Mouse (Mus musculus): ENCODE data around the gene Cpz. TPM values are rescaled to one million over a fixed set of nuclear protein-coding genes. Genes with fewer than 3 reads are reported as not detected.

The Cpz gene
- polyA plus RNA-seq, 1 experiment from 2014 or later, result 10.8 TPM

- no peak overlapping the region for H3K4me3 ChIP-seq (replicated peaks)
- no peak overlapping the region for H3K4me2 ChIP-seq
- H3K9me3 ChIP-seq, result no peaks in the 10 kb centered on the region
- no peak overlapping the region for H3K27ac ChIP-seq
- no peaks in the 10 kb centered on the region for H3K4me1 ChIP-seq
- no peak overlapping the region for H3K9ac ChIP-seq
- no peaks in the 10 kb centered on the region for H3K36me3 ChIP-seq
- H3K27me3 ChIP-seq (replicated peaks), result no peaks in the 10 kb centered on the region
- WGBS, result 77% methylated on average over 11 of the region's 11 CpGs
- ATAC-seq (ENCODE audit: insufficient read depth, low FRiP score, low read depth), result no peak
Measured at GRCm38 (mm10) chr5:35516781-35517180, 8.7 kb downstream of the Cpz start.

- no peak for ATAC-seq (ENCODE audit: insufficient read depth, low FRiP score, low read depth)
- Histone ChIP-seq H3K4me2 (no peak overlapping the region), H3K9me3 (no peaks in the 10 kb centered on the region), H3K36me3 (no peaks in the 10 kb centered on the region), H3K27ac (no peak overlapping the region), H3K27me3 (replicated peaks) (no peaks in the 10 kb centered on the region), H3K9ac (no peak overlapping the region), H3K4me3 (replicated peaks) (no peak overlapping the region), H3K4me1 (no peaks in the 10 kb centered on the region)
- WGBS, result 16% methylated on average over 5 of the region's 5 CpGs
Measured at GRCm38 (mm10) chr5:35510589-35510988, 14.9 kb downstream of the Cpz start.

GRCm38 (mm10) chr5:35505016-35505415 lies 20.5 kb downstream of the Cpz start:
- WGBS, result 46% methylated on average over 7 of the region's 7 CpGs
- no peak overlapping the region for H3K9ac ChIP-seq
- H3K9me3 ChIP-seq, result no peaks in the 10 kb centered on the region
- no peak overlapping the region for H3K4me2 ChIP-seq
- H3K36me3 ChIP-seq, result no peaks in the 10 kb centered on the region
- no peak overlapping the region for H3K27ac ChIP-seq
- no peak for ATAC-seq (ENCODE audit: insufficient read depth, low FRiP score, low read depth)
- H3K27me3 ChIP-seq (replicated peaks), result no peaks in the 10 kb centered on the region
- no peaks in the 10 kb centered on the region for H3K4me1 ChIP-seq
- no peak overlapping the region for H3K4me3 ChIP-seq (replicated peaks)

GRCm38 (mm10) chr5:35497344-35497743 lies 28.2 kb downstream of the Cpz start:
- H3K4me2 ChIP-seq, result no peak overlapping the region
- H3K4me1 ChIP-seq, result no peaks in the 10 kb centered on the region
- H3K36me3 ChIP-seq, result no peaks in the 10 kb centered on the region
- no peaks in the 10 kb centered on the region for H3K9me3 ChIP-seq
- 0 out of 2 replicates have a peak, but pooled peaks cover 3% of the 10 kb centered on the region for H3K27me3 ChIP-seq (replicated peaks)
- H3K9ac ChIP-seq, result no peak overlapping the region
- 38% methylated on average over 7 of the region's 7 CpGs for WGBS
- no peak overlapping the region for H3K27ac ChIP-seq
- no peak overlapping the region for H3K4me3 ChIP-seq (replicated peaks)
- ATAC-seq (ENCODE audit: insufficient read depth, low FRiP score, low read depth), result no peak

GRCm38 (mm10) chr5:35495989-35496388 lies 29.5 kb downstream of the Cpz start:
- Histone ChIP-seq H3K9me3 (no peaks in the 10 kb centered on the region), H3K27ac (no peak overlapping the region), H3K27me3 (replicated peaks) (0 out of 2 replicates have a peak, but pooled peaks cover 3% of the 10 kb centered on the region), H3K36me3 (no peaks in the 10 kb centered on the region), H3K4me2 (no peak overlapping the region), H3K4me1 (no peaks in the 10 kb centered on the region), H3K4me3 (replicated peaks) (no peak overlapping the region), H3K9ac (no peak overlapping the region)
- no peak for ATAC-seq (ENCODE audit: insufficient read depth, low FRiP score, low read depth)
- 25% methylated on average over 5 of the region's 5 CpGs for WGBS

- H3K27ac ChIP-seq, result no peak overlapping the region
- ATAC-seq (ENCODE audit: insufficient read depth, low FRiP score, low read depth), result no peak
- WGBS, result 33% methylated on average over 8 of the region's 8 CpGs
Measured at GRCm38 (mm10) chr5:35494773-35495390, 30.6 kb downstream of the Cpz start.

GRCm38 (mm10) chr5:35493770-35494169 lies 31.7 kb downstream of the Cpz start:
- WGBS, result 36% methylated on average over 12 of the region's 12 CpGs
- Histone ChIP-seq H3K4me2 (no peak overlapping the region), H3K9me3 (no peaks in the 10 kb centered on the region), H3K4me3 (replicated peaks) (no peak overlapping the region), H3K27ac (no peak overlapping the region), H3K36me3 (no peaks in the 10 kb centered on the region), H3K4me1 (no peaks in the 10 kb centered on the region), H3K27me3 (replicated peaks) (0 out of 2 replicates have a peak, but pooled peaks cover 3% of the 10 kb centered on the region), H3K9ac (no peak overlapping the region)
- ATAC-seq (ENCODE audit: insufficient read depth, low FRiP score, low read depth), result no peak

More at GRCm38 (mm10) chr5:35494773-35495390, 30.6 kb downstream of the Cpz start:
- Histone ChIP-seq H3K4me2 (no peak overlapping the region), H3K4me3 (replicated peaks) (no peak overlapping the region), H3K9me3 (no peaks in the 10 kb centered on the region), H3K9ac (no peak overlapping the region), H3K27me3 (replicated peaks) (0 out of 2 replicates have a peak, but pooled peaks cover 3% of the 10 kb centered on the region), H3K4me1 (no peaks in the 10 kb centered on the region), H3K36me3 (no peaks in the 10 kb centered on the region)

GRCm38 (mm10) chr5:35479521-35479920 lies 46.0 kb downstream of the Cpz start:
- Histone ChIP-seq H3K9ac (no peak overlapping the region), H3K27ac (no peak overlapping the region), H3K4me1 (no peaks in the 10 kb centered on the region), H3K27me3 (replicated peaks) (no peaks in the 10 kb centered on the region), H3K36me3 (no peaks in the 10 kb centered on the region), H3K4me3 (replicated peaks) (no peak overlapping the region), H3K4me2 (no peak overlapping the region), H3K9me3 (no peaks in the 10 kb centered on the region)
- 30% methylated on average over 4 of the region's 4 CpGs for WGBS
- no peak for ATAC-seq (ENCODE audit: insufficient read depth, low FRiP score, low read depth)

- H3K27me3 ChIP-seq (replicated peaks), result 0 out of 2 replicates have a peak, but pooled peaks cover 3% of the 10 kb centered on the region
- no peaks in the 10 kb centered on the region for H3K4me1 ChIP-seq
- H3K27ac ChIP-seq, result no peak overlapping the region
- H3K9ac ChIP-seq, result no peak overlapping the region
- no peak overlapping the region for H3K4me3 ChIP-seq (replicated peaks)
- no peak overlapping the region for H3K4me2 ChIP-seq
- H3K36me3 ChIP-seq, result no peaks in the 10 kb centered on the region
- WGBS, result 42% methylated on average over 6 of the region's 6 CpGs
- ATAC-seq (ENCODE audit: insufficient read depth, low FRiP score, low read depth), result no peak
- no peaks in the 10 kb centered on the region for H3K9me3 ChIP-seq
Measured at GRCm38 (mm10) chr5:35475236-35475635, 50.3 kb downstream of the Cpz start.

GRCm38 (mm10) chr5:35470885-35471528 lies 54.5 kb downstream of the Cpz start:
- WGBS, result 17% methylated on average over 7 of the region's 7 CpGs
- H3K9ac ChIP-seq, result no peak overlapping the region
- no peak overlapping the region for H3K4me3 ChIP-seq (replicated peaks)
- no peaks in the 10 kb centered on the region for H3K9me3 ChIP-seq
- no peak overlapping the region for H3K27ac ChIP-seq
- H3K4me2 ChIP-seq, result no peak overlapping the region
- H3K27me3 ChIP-seq (replicated peaks), result peaks cover 16% of the 10 kb centered on the region; the same call in 1 of the 2 replicates
- no peaks in the 10 kb centered on the region for H3K4me1 ChIP-seq
- H3K36me3 ChIP-seq, result no peaks in the 10 kb centered on the region
- no peak for ATAC-seq (ENCODE audit: insufficient read depth, low FRiP score, low read depth)

- H3K27ac ChIP-seq, result no peak overlapping the region
- no peak for ATAC-seq (ENCODE audit: insufficient read depth, low FRiP score, low read depth)
- no peaks in the 10 kb centered on the region for H3K4me1 ChIP-seq
- H3K36me3 ChIP-seq, result no peaks in the 10 kb centered on the region
- 25% methylated on average over 21 of the region's 21 CpGs for WGBS
- H3K4me3 ChIP-seq (replicated peaks), result no peak overlapping the region
- no peak overlapping the region for H3K9ac ChIP-seq
- H3K27me3 ChIP-seq (replicated peaks), result peaks cover 33% of the 10 kb centered on the region; the same call in 1 of the 2 replicates
- H3K4me2 ChIP-seq, result peak overlapping the region; percentile 16; the same call in 1 of the 2 replicates
- no peaks in the 10 kb centered on the region for H3K9me3 ChIP-seq
Measured at GRCm38 (mm10) chr5:35465966-35466635, 59.4 kb downstream of the Cpz start.

GRCm38 (mm10) chr5:35462081-35462480 lies 63.4 kb downstream of the Cpz start:
- Histone ChIP-seq H3K27ac (no peak overlapping the region), H3K4me3 (replicated peaks) (no peak overlapping the region), H3K4me2 (no peak overlapping the region), H3K9me3 (no peaks in the 10 kb centered on the region), H3K27me3 (replicated peaks) (peaks cover 26% of the 10 kb centered on the region; the same call in 1 of the 2 replicates), H3K9ac (no peak overlapping the region), H3K36me3 (no peaks in the 10 kb centered on the region), H3K4me1 (no peaks in the 10 kb centered on the region)
- no peak for ATAC-seq (ENCODE audit: insufficient read depth, low FRiP score, low read depth)
- WGBS, result 51% methylated on average over 8 of the region's 8 CpGs
